Mouse (Mus musculus) small intestine, adult 2 months (tissue): ENCODE measurements around the gene Thada.

ENCODE experiments used
- CTCF ChIP-seq: fragments of 200-500 bp; IDR thresholded peaks from 2 replicates; pipeline ENCODE4 v1.5.1; 2012; ENCODE audit warnings: low read depth, mild to moderate bottlenecking, control low read depth, inconsistent platforms, low read length, moderate library complexity, mixed read lengths; ENCODE audit not compliant: insufficient replicate concordance, insufficient read length; ENCODE audit errors: extremely low read depth
- POLR2A ChIP-seq: fragments of 200-500 bp; IDR thresholded peaks from 2 replicates; pipeline ENCODE4 v1.6.1; 2012; ENCODE audit warnings: low read depth, mild to moderate bottlenecking, control low read depth, inconsistent platforms, low read length, moderate library complexity

GRCm38 (mm10) chr17:84305074-84305473 lies 160.9 kb downstream of the Thada start:
- TF ChIP-seq CTCF, result no peak
- no peak for TF ChIP-seq POLR2A
